Mouse (Mus musculus) common myeloid progenitor, adult 5-6 weeks (primary cell): ENCODE measurements at regions not wholly inside any gene's neighbourhood (a gene's known extent, or its start where the extent isn't known, plus 50 kb on each side); places are given as distances from the start of the nearest gene placed in this dataset.
A peak's percentile ranks its signal among the peaks of the same experiment; 100 is the strongest.

Experiments
- ATAC-seq: replicated peaks from 2 replicates; pipeline ENCODE4 v1.8.0; 2016; ENCODE audit warnings: low read depth, mild to moderate bottlenecking, moderate TSS enrichment, inconsistent platforms; ENCODE audit not compliant: poor library complexity, severe bottlenecking

- ATAC-seq = no peak
Observed at GRCm38 (mm10) chr14:68807918-68808317, 486.2 kb downstream of the Synb start.

DNA sequence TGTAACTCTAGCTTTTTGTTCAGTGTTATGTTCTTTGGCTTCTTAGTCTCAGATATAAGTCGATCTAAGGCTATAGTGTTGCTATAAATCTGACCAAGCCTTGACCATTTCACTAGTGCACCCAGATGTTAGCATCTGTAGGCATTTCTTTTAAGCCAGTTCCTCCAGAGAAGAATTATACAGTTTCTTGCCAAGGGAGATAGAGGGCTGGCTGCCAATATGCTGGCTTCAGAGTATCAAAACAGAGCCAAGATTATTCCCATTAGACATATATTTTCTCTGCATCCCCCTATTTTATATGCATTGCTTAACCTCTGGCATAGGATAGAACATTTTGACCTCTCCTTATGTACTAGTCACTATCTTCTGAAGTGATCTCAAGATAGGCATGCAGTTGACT lies 487.5 kb downstream of the Synb start:
- no peak for ATAC-seq

DNA sequence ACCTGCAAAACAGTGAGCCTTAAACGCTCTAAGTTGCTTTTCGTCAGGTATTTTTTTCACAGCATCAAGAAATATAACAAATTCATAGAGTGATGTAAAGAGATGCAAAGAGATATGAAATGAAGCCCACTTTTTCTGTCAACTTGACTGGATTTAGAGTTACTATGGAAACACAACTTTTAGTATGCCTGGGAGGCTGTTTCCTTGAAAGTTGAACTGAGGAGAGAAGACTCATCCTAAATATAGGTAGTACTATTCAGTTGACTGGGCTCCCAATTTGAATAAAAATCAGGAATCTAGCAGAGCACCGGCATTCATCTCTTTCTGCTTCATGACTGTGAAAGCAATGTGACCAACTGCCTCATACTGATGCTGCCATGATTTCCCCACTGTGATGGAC lies 509.7 kb downstream of the Synb start:
- no peak for ATAC-seq

DNA sequence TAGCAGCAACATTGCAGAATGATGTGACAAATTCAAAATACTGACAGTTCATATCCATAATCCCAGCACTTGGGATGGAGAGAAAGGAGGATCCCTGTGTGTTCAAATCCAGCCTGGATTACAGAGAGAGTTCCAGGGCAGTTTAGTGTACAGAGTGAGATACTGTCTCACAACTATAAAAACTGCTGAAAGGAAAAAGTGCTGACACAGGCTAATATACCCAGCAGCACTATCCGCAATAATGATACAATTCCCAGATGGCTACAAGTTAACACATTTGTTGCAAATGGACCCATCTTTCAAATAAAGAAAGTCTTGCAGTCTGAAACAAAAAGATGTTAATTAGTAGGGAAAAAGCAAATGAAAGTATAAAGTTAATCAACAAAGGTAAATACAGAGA lies 510.9 kb downstream of the Synb start:
- no peak for ATAC-seq

DNA sequence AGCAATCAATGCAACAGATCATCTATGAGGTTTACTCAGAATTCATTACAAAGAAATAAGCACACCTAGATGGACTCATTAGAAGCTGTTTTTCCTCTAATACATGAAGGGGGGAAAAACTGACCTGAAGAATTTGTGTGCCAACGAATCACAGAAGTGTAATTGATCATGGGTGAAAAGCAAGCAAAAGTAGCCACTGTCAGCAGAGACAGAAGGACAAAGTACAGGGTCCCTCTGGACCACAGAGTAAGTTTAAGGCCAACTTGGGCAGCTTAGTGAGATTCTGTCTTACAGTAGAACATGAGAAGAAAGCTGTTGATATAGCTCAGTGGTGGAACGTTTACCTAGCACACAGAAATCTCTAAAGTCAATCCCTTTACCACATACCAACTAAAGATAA lies 523.7 kb downstream of the Synb start:
- ATAC-seq = no peak

DNA sequence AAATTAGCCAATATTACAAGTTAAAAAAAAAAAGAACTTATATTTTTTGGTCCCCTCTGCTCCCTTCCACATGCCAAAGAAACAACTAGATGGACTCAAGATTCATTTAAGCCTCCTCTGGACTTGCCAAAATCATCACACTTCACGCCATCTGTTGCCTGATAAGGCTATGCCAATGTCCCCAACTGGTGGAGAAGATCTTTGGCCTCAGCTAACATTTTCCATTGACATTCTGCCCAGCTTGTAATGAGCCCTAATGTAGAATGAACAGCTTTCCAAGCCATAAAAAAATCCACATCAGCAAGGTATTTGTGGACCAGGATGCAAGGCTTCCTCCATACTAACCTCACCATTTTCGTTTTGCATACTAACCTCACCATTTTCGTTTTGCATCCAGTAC lies 531.2 kb downstream of the Synb start:
- ATAC-seq = no peak

GRCm38 (mm10) chr14:68744661-68745060 lies 549.4 kb downstream of the Synb start:
- no peak for ATAC-seq

- ATAC-seq = no peak
Observed at GRCm38 (mm10) chr14:68738474-68738873, 555.6 kb downstream of the Synb start.

- peak; percentile 58; the same call in 1 of the 2 replicates for ATAC-seq
Observed at GRCm38 (mm10) chr14:68735756-68736155, 558.3 kb downstream of the Synb start.

DNA sequence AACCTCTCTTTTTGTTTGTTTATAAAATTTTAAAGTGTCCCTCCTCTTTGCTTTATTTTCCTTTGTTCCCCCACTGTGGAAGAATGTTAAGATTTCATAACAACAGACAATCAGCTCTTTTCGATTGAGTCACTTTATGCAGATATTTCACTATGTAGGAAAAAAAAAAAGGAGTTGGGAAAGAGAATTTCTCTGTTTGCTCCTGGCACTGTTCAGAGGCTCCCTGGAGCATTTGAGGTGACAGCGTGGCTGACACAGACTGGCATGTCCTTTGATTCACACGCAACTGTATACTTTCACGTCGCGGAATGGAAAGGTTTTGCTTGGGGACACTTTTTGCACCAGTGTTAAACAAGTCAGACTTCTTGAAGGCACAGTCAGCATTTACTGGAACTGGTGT lies 572.9 kb downstream of the Synb start:
- no peak for ATAC-seq

- no peak for ATAC-seq
Observed at GRCm38 (mm10) chr14:68719429-68720160, 574.5 kb downstream of the Synb start.

GRCm38 (mm10) chr14:68718846-68719245 lies 575.3 kb downstream of the Synb start:
- no peak for ATAC-seq
